Mouse (Mus musculus): ENCODE measurements around the gene Cdkn1a. TPM values are rescaled to one million over a fixed set of nuclear protein-coding genes. Genes with fewer than 3 reads are reported as not detected.

Cdkn1a gene
- polyA plus RNA-seq, 1 experiment from 2014 or later, result 12.4 TPM

- no peaks in the 10 kb centered on the region for H3K36me3 ChIP-seq (ENCODE audit: insufficient read depth)
- TF ChIP-seq CTCF (IDR thresholded peaks at IDR 0.05; ENCODE audit: low read depth), result no peak
- no peak for DNase-seq
- H3K9me3 ChIP-seq (ENCODE audit: low read depth, low read length), result no peaks in the 10 kb centered on the region
- no peaks in the 10 kb centered on the region for H3K27me3 ChIP-seq (ENCODE audit: insufficient read depth, low read length)
- H3K4me2 ChIP-seq, result no peak overlapping the region
- no peak overlapping the region for H3K4me3 ChIP-seq (ENCODE audit: low read depth, low read length)
- 0 out of 2 replicates have a peak, but pooled peaks cover 3% of the 10 kb centered on the region for H3K4me1 ChIP-seq (ENCODE audit: insufficient read depth)
- no peak overlapping the region for H3K9ac ChIP-seq
- no peak for ATAC-seq (ENCODE audit: insufficient read depth)
- WGBS, result 53% methylated on average over 5 of the region's 5 CpGs
- no peak overlapping the region for H3K27ac ChIP-seq (ENCODE audit: low read depth)
These were observed 17.5 kb upstream of the Cdkn1a start for GRCm38 (mm10) chr17:29073313-29073712.

GRCm38 (mm10) chr17:29074085-29074484 is 16.7 kb upstream of the Cdkn1a start:
- no peak for TF ChIP-seq CTCF (IDR thresholded peaks at IDR 0.05; ENCODE audit: low read depth)
- Histone ChIP-seq H3K4me2 (no peak overlapping the region), H3K9ac (no peak overlapping the region), H3K9me3 (ENCODE audit: low read depth, low read length) (no peaks in the 10 kb centered on the region), H3K27ac (ENCODE audit: low read depth) (no peak overlapping the region), H3K4me1 (ENCODE audit: insufficient read depth) (peaks cover 9% of the 10 kb centered on the region), H3K4me3 (ENCODE audit: low read depth, low read length) (no peak overlapping the region), H3K36me3 (ENCODE audit: insufficient read depth) (no peaks in the 10 kb centered on the region), H3K27me3 (ENCODE audit: insufficient read depth, low read length) (no peaks in the 10 kb centered on the region)
- DNase-seq (no peak), ATAC-seq (ENCODE audit: insufficient read depth) (no peak)
- 63% methylated on average over 13 of the region's 13 CpGs for WGBS

- Histone ChIP-seq H3K27me3 (ENCODE audit: insufficient read depth, low read length) (peaks cover 6% of the 10 kb centered on the region), H3K4me3 (ENCODE audit: low read depth, low read length) (no peak overlapping the region), H3K4me1 (ENCODE audit: insufficient read depth) (peaks cover 9% of the 10 kb centered on the region), H3K27ac (ENCODE audit: low read depth) (no peak overlapping the region), H3K36me3 (ENCODE audit: insufficient read depth) (no peaks in the 10 kb centered on the region), H3K9me3 (ENCODE audit: low read depth, low read length) (no peaks in the 10 kb centered on the region), H3K4me2 (no peak overlapping the region), H3K9ac (no peak overlapping the region)
- no peak for ATAC-seq (ENCODE audit: insufficient read depth)
- 86% methylated on average over 8 of the region's 8 CpGs for WGBS
- no peak for DNase-seq
- no peak for TF ChIP-seq CTCF (IDR thresholded peaks at IDR 0.05; ENCODE audit: low read depth)
These were observed 14.5 kb upstream of the Cdkn1a start for GRCm38 (mm10) chr17:29076235-29076634.

GRCm38 (mm10) chr17:29077786-29078509 is 12.8 kb upstream of the Cdkn1a start:
- Histone ChIP-seq H3K27me3 (ENCODE audit: insufficient read depth, low read length) (peaks cover 11% of the 10 kb centered on the region), H3K4me3 (ENCODE audit: low read depth, low read length) (peak overlapping the region; percentile 26), H3K9me3 (ENCODE audit: low read depth, low read length) (no peaks in the 10 kb centered on the region), H3K4me1 (ENCODE audit: insufficient read depth) (peaks cover 9% of the 10 kb centered on the region), H3K27ac (ENCODE audit: low read depth) (no peak overlapping the region; the same call in 1 of the 2 replicates), H3K36me3 (ENCODE audit: insufficient read depth) (no peaks in the 10 kb centered on the region), H3K9ac (peak overlapping the region; percentile 34), H3K4me2 (peak overlapping the region; percentile 66)
- WGBS, result 9% methylated on average over 14 of the region's 14 CpGs
- no peak; the same call in 1 of the 2 replicates for TF ChIP-seq CTCF (IDR thresholded peaks at IDR 0.05; ENCODE audit: low read depth)
- peak; percentile 73 for DNase-seq
- peak; percentile 50; the same call in 1 of the 2 replicates for ATAC-seq (ENCODE audit: insufficient read depth)

- peak overlapping the region; percentile 34 for H3K9ac ChIP-seq
- 10% methylated on average over 25 of the region's 25 CpGs for WGBS
- ATAC-seq (ENCODE audit: insufficient read depth), result no peak; the same call in 1 of the 2 replicates
These were observed 12.0 kb upstream of the Cdkn1a start for GRCm38 (mm10) chr17:29078519-29079383.

GRCm38 (mm10) chr17:29080758-29081617 is 9.8 kb upstream of the Cdkn1a start:
- Histone ChIP-seq H3K27me3 (ENCODE audit: insufficient read depth, low read length) (peaks cover 11% of the 10 kb centered on the region), H3K4me1 (ENCODE audit: insufficient read depth) (peaks cover 9% of the 10 kb centered on the region), H3K9me3 (ENCODE audit: low read depth, low read length) (no peaks in the 10 kb centered on the region), H3K4me2 (peak overlapping the region; percentile 41; the same call in 1 of the 2 replicates), H3K27ac (ENCODE audit: low read depth) (no peak overlapping the region), H3K36me3 (ENCODE audit: insufficient read depth) (no peaks in the 10 kb centered on the region), H3K9ac (no peak overlapping the region), H3K4me3 (ENCODE audit: low read depth, low read length) (no peak overlapping the region)
- no peak for TF ChIP-seq CTCF (IDR thresholded peaks at IDR 0.05; ENCODE audit: low read depth)
- DNase-seq (no peak), ATAC-seq (ENCODE audit: insufficient read depth) (peak; percentile 54; the same call in 1 of the 2 replicates)
- WGBS, result 4% methylated on average over 21 of the region's 23 CpGs

More at GRCm38 (mm10) chr17:29078519-29079383, 12.0 kb upstream of the Cdkn1a start:
- H3K4me2 ChIP-seq, result peak overlapping the region; percentile 66
- H3K36me3 ChIP-seq (ENCODE audit: insufficient read depth), result no peaks in the 10 kb centered on the region
- DNase-seq, result peak; percentile 53
- peak overlapping the region; percentile 26 for H3K4me3 ChIP-seq (ENCODE audit: low read depth, low read length)
- peaks cover 11% of the 10 kb centered on the region for H3K27me3 ChIP-seq (ENCODE audit: insufficient read depth, low read length)
- peaks cover 9% of the 10 kb centered on the region for H3K4me1 ChIP-seq (ENCODE audit: insufficient read depth)
- no peak for TF ChIP-seq CTCF (IDR thresholded peaks at IDR 0.05; ENCODE audit: low read depth)
- H3K27ac ChIP-seq (ENCODE audit: low read depth), result no peak overlapping the region; the same call in 1 of the 2 replicates
- no peaks in the 10 kb centered on the region for H3K9me3 ChIP-seq (ENCODE audit: low read depth, low read length)

All from lung, embryonic 14.5 days (tissue).